Mouse (Mus musculus) gastrocnemius, postnatal 4 days (tissue): ENCODE measurements at regions not wholly inside any gene's neighbourhood (a gene's known extent, or its start where the extent isn't known, plus 50 kb on each side); places are given as distances from the start of the nearest gene placed in this dataset.

Experiments used
- DNase-seq, 2 experiments: peaks; one replicate each; pipeline ENCODE4 v3.0.0; 2021 to 2022; ENCODE audit warnings: low spot score in 2 of 2, mixed read lengths in 2 of 2

GRCm38 (mm10) chr7:66492748-66493147, 65.4 kb upstream of the Aldh1a3 start:
- no peak for DNase-seq

DNA sequence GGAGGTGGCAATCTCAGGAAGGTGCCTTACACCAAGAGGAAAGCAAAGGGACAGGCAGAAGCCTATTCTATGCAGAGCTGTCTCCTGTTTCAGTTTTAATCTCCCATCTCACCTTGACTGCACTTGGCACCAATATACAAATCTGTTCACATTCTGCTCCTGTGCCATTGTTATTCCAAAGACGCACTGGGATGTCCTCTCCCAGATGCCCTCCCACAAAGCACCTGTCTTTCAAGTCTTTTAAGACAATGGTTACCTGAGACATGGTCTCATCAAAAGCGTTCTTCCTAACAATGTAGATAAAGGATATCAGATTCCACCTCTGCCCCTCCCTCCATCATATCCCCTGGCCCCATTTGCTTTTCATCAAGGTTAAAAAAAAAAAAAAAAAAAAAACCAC, 64.2 kb upstream of the Aldh1a3 start:
- no peak for DNase-seq

DNA sequence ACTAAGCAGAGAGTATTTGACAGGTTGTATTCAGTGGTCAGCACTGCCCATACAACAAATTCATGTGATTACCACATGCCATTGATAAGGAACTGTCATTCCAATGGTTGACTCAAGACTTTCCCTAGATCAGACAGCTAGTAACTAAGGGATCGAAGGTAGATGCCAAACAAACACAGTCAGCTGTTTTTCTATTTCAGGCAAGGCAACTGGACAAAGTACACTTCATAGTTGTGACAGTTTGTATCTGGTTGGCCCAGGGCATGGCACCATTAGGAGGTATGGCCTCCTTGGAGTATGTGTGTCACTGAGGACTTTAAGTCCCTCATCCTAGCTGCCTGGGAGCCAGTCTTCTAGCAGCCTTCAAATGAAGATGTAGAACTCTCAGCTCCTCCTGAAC, 62.8 kb upstream of the Aldh1a3 start:
- no peak for DNase-seq

DNA sequence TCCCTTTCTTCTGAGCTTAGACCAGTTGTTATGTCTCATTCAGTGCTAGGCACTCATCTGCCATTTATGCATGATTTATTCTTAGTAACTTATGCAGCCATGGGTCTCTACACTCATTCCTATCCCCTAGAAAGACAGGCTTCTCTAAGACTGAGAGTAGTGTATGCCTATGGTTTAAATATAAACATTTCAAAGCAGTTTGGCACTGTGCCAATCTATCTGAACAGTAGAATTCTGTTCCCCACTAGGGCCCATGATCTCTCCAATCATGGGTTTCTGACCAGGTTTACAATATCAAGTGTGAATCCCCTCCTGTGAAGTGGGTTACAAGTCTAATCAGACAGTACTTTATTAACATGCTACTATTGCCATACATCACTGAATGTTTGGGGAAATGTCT, 60.4 kb upstream of the Aldh1a3 start:
- DNase-seq, result no peak

DNA sequence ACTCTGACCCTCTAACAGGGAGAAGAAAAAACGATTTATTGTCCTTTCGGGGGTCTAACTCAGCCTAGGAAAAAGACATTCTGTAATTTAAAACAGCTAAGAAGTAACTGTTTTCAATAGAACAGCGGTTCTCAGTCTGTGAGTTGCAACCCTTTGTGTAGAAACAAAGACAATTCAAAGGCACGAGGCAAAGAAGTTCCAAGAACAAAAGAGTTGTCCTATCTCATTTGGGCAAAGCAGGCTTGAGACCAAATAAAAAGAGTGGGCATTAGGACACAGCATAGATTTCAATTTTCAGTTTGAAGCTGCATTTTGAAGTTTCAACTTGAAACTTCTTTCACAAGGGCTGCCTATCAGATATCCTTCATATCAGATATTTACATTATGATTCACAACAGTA, 53.1 kb upstream of the Aldh1a3 start:
- DNase-seq, result no peak

GRCm38 (mm10) chr7:66479321-66479720, 52.0 kb upstream of the Aldh1a3 start:
- no peak for DNase-seq

GRCm38 (mm10) chr7:66478106-66478505, 50.8 kb upstream of the Aldh1a3 start:
- DNase-seq, result no peak

GRCm38 (mm10) chr7:66477475-66477874, 50.2 kb upstream of the Aldh1a3 start:
- no peak for DNase-seq
